ENCODE assay signal across 25 mouse cellular contexts in the genomic region with DNA sequence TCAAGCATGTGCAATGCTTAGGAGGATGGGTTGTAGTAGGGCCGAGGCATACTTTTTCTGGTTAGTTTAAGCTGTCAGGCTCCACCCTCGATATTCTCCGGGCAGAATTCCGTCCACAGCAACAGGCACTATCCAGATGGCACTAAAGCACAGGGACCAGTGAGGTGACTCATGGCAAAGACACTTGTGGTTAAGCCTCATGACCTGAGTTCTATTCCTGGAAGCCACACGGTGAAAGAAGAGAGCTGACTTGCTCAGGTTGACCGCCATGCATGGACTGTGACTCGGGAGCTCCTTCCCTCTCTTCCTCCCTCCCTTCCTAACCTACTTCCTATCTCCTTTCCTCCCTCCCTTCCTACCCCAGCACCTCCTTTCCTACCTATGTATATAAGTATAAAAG. TPM values are rescaled to one million over a fixed set of nuclear protein-coding genes. Genes with fewer than 3 reads are reported as not detected.
A peak's percentile ranks its signal among the peaks of the same experiment; 100 is the strongest.
DNase-seq lines count a peak whose midpoint lies in the region; TF ChIP-seq lines count a peak whose summit lies in the region.
"Had no signal": no experiment of that assay in that cellular context is flagged by ENCODE, and none has a peak within 500 bp of the region (broad histone marks: within the 10 kb centered on the region; RNA-seq: fewer than 3 reads in every experiment).

No protein-coding gene starts in this region.

- H3K79me2 ChIP-seq in C2C12 (ENCODE audit: control insufficient read depth, insufficient read depth) (no peaks in the 10 kb centered on the region), myocyte (ENCODE audit: control insufficient read depth, insufficient read depth) (no peaks in the 10 kb centered on the region)

- H3K27me3 ChIP-seq in C2C12 (ENCODE audit: control insufficient read depth, insufficient read depth, insufficient read length) (no peaks in the 10 kb centered on the region), myocyte (ENCODE audit: control insufficient read depth, insufficient read depth, insufficient read length) (no peaks in the 10 kb centered on the region)
- H3K27me3 ChIP-seq: embryonic facial prominence, embryonic 13.5 days; hindbrain, embryonic 13.5 days had no signal

- intact Hi-C loops in heart, postnatal 25 days (cut with DNase I), result no loop called here

- no peaks in the 10 kb centered on the region for H3K79me3 ChIP-seq in C2C12 (ENCODE audit: low read depth)

- peak overlapping the region; percentile 80 for H3K4me2 ChIP-seq in myocyte (ENCODE audit: low read depth)
- H3K4me2 ChIP-seq: embryonic facial prominence, embryonic 13.5 days; hindbrain, embryonic 13.5 days had no signal

- no peak for TF ChIP-seq CTCF in C2C12 (IDR thresholded peaks at IDR 0.05; ENCODE audit: control insufficient read depth, insufficient read depth, insufficient read length)

- peak; percentile 45 for TF ChIP-seq POLR2A in myocyte (IDR thresholded peaks at IDR 0.05; ENCODE audit: insufficient read length, low read depth)

- DNase-seq in heart, adult 8-10 months (ENCODE audit: low spot score), result peak; percentile 14
- DNase-seq in heart, postnatal 25 days (ENCODE audit: low spot score), result no peak
- DNase-seq in NIH3T3 (ENCODE audit: low read depth), result peak; percentile 18
- no peak for DNase-seq in kidney, adult 18-20 months
- DNase-seq in urinary bladder, adult 2 months (ENCODE audit: low spot score), result no peak
- no peak for DNase-seq in thymus, postnatal 0 days (ENCODE audit: low spot score)
- DNase-seq: adrenal gland, adult 2 months; adrenal gland, postnatal 25 days; B cell, adult 2 months; cerebellum, adult 18-20 months; cerebellum, adult 9-11 months; cerebellum, postnatal 36 days; gastrocnemius, postnatal 14 days; kidney, adult 8-10 months had no signal

- H3K36me3 ChIP-seq in C2C12 (ENCODE audit: control insufficient read depth, insufficient read depth), result no peaks in the 10 kb centered on the region
- H3K36me3 ChIP-seq in myocyte (ENCODE audit: control insufficient read depth, insufficient read depth), result no peaks in the 10 kb centered on the region
- H3K36me3 ChIP-seq: embryonic facial prominence, embryonic 13.5 days; heart, embryonic 10.5 days; hindbrain, embryonic 13.5 days had no signal

- H3K4me3 ChIP-seq in C2C12 (ENCODE audit: insufficient read depth, poor library complexity, severe bottlenecking) (no peak overlapping the region), myocyte (no peak overlapping the region)
- H3K4me3 ChIP-seq: embryonic facial prominence, embryonic 13.5 days; heart, embryonic 10.5 days; hindbrain, embryonic 13.5 days had no signal

- H3ac ChIP-seq in C2C12 (ENCODE audit: control insufficient read depth, insufficient read length, low read depth) (no peak overlapping the region), myocyte (ENCODE audit: control insufficient read depth, insufficient read length) (no peak overlapping the region)

TF ChIP-seq in C2C12, 6 proteins besides CTCF, POLR2A, EP300 and RAD21:
- TF ChIP-seq USF1 (IDR thresholded peaks at IDR 0.05; ENCODE audit: low read depth) (peak; percentile 66), CEBPB (IDR thresholded peaks at IDR 0.05; ENCODE audit: low read depth) (no peak), MAX (IDR thresholded peaks at IDR 0.05) (peak; percentile 89), MYOD1 (IDR thresholded peaks at IDR 0.05; ENCODE audit: control insufficient read depth, insufficient read length, low read depth) (peak; percentile 57), FOSL1 (IDR thresholded peaks at IDR 0.05; ENCODE audit: insufficient read depth, low read length, poor library complexity, severe bottlenecking) (peak; percentile 60)

TF ChIP-seq in myocyte, 11 proteins besides CTCF, POLR2A, EP300 and RAD21:
- TF ChIP-seq TCF12 (IDR thresholded peaks at IDR 0.05; ENCODE audit: insufficient read depth, poor library complexity, severe bottlenecking) (peak; percentile 57), TCF3 (IDR thresholded peaks at IDR 0.05; ENCODE audit: insufficient read length, low read depth) (peak; percentile 21), USF1 (IDR thresholded peaks at IDR 0.05; ENCODE audit: low read depth) (peak; percentile 51), MYOG (IDR thresholded peaks at IDR 0.05; ENCODE audit: control insufficient read depth in 1 of 3, insufficient read depth in 1 of 3, insufficient read length in 2 of 3, low read depth in 2 of 3) (peak in 1 of 3 experiments; percentile 79), MAX (IDR thresholded peaks at IDR 0.05; ENCODE audit: low read depth) (no peak), POLR2AphosphoS2 (IDR thresholded peaks at IDR 0.05; ENCODE audit: insufficient read length, low read depth) (peak; percentile 51), E2F4 (IDR thresholded peaks at IDR 0.05; ENCODE audit: insufficient read depth) (no peak), MYOD1 (IDR thresholded peaks at IDR 0.05; ENCODE audit: control insufficient read depth in 1 of 3, insufficient read length in 2 of 3, low read depth in 2 of 3) (peak in 2 of 3 experiments; percentile 50 to 71), CEBPB (IDR thresholded peaks at IDR 0.05; ENCODE audit: insufficient read depth, poor library complexity, severe bottlenecking) (no peak)
TF ChIP-seq in myocyte: peak in this region for 6.

RNA-seq across cellular contexts. Expression of a gene that starts 5.5 kb away (rescaled TPM):
- total RNA-seq in heart, adult 8-10 months (2022), result 10 to 100 TPM; 68.3 to 84.4 (median 74.0) TPM
- total RNA-seq in heart, postnatal 25 days (2021), result 10 to 100 TPM; 68.6 to 72.8 TPM
- polyA plus RNA-seq in C2C12 (2012; fragmentation: generic; extraction: Trizol) (98.7 TPM), myocyte (2012; fragmentation: generic; extraction: Trizol) (84.9 TPM)
- 252 and 254 TPM in 2 replicates for polyA plus RNA-seq in urinary bladder, adult 2 months (2012; rRNA removed)
- 117 and 123 TPM in 2 replicates for polyA plus RNA-seq in thymus, postnatal 0 days (2015; fragmentation: Nextera tagmentation; extraction: Ambion mirVana)

RNA-seq across cellular contexts. Expression of a gene that starts 41.0 kb away (rescaled TPM):
- not detected for total RNA-seq in heart, adult 8-10 months (2022)
- total RNA-seq in heart, postnatal 25 days (2021), result not detected
- polyA plus RNA-seq in C2C12 (2012; fragmentation: generic; extraction: Trizol) (not detected), myocyte (2012; fragmentation: generic; extraction: Trizol) (not detected)
- not detected in 2 replicates for polyA plus RNA-seq in urinary bladder, adult 2 months (2012; rRNA removed)
- polyA plus RNA-seq in thymus, postnatal 0 days (2015; fragmentation: Nextera tagmentation; extraction: Ambion mirVana), result 0.86 and 0.88 TPM in 2 replicates
- total RNA-seq: adrenal gland, adult 2 months; adrenal gland, postnatal 25 days; gastrocnemius, postnatal 14 days; heart, postnatal 10 days; hematopoietic stem cell, adult 5-6 weeks had no signal
- polyA plus RNA-seq: activated CD4-positive, CD25-positive, alpha-beta regulatory T cell, adult 4 months; adrenal gland, adult 2 months; embryonic facial prominence, embryonic 13.5 days; gonadal fat pad, adult 2 months; heart, embryonic 10.5 days; heart, embryonic 14.5 days; intestine, embryonic 14.5 days had no signal

Comparison
In these comparisons a context has a peak if more than half of its experiments do, and no peak if none do; other contexts are left out.
1. DNase-seq: peak in heart, adult 8-10 months (single experiment) and NIH3T3 (single experiment); none in heart, postnatal 25 days (single experiment), kidney, adult 18-20 months (single experiment), urinary bladder, adult 2 months (single experiment) and thymus, postnatal 0 days (single experiment).